Mouse (Mus musculus) forebrain, postnatal 0 days (tissue): ENCODE measurements around the gene Rpl12. TPM values are rescaled to one million over a fixed set of nuclear protein-coding genes. Genes with fewer than 3 reads are reported as not detected.

Source experiments
- ATAC-seq: fragments of 200-750 bp; cut with Nextera tagmentation; 2 replicates; pipeline ENCODE4 v1.8.0; 2017; ENCODE audit warnings: mild to moderate bottlenecking, moderate library complexity
- DNase-seq: peaks from one replicate; pipeline ENCODE4 v3.0.0-alpha.2; 2015
- H3K27ac ChIP-seq: fragments of 300-500 bp; sonication (generic); 2 replicates; pipeline ENCODE4 v1.5.1; 2014; ENCODE audit warnings: low read depth, mild to moderate bottlenecking, antibody characterized with exemption, low read length, moderate library complexity, mixed read lengths
- H3K27me3 ChIP-seq: fragments of 300-500 bp; sonication (generic); 2 replicates; pipeline ENCODE4 v1.6.1; 2014; ENCODE audit warnings: mild to moderate bottlenecking, low read length, mixed read lengths; ENCODE audit not compliant: insufficient read depth
- H3K36me3 ChIP-seq: fragments of 300-500 bp; sonication (generic); 2 replicates; pipeline ENCODE4 v1.6.1; 2014; ENCODE audit warnings: mild to moderate bottlenecking, moderate library complexity; ENCODE audit not compliant: insufficient read depth
- H3K4me1 ChIP-seq: fragments of 300-500 bp; sonication (generic); 2 replicates; pipeline ENCODE4 v1.6.1; 2014; ENCODE audit warnings: antibody characterized with exemption; ENCODE audit not compliant: insufficient read depth
- H3K4me2 ChIP-seq: fragments of 300-500 bp; sonication (generic); 2 replicates; pipeline ENCODE4 v1.6.1; 2014; ENCODE audit warnings: low read depth, mild to moderate bottlenecking, moderate library complexity
- H3K4me3 ChIP-seq: fragments of 300-500 bp; sonication (generic); 2 replicates; pipeline ENCODE4 v1.5.1; 2014; ENCODE audit warnings: low read depth, low read length, mixed read lengths
- H3K9ac ChIP-seq: fragments of 300-500 bp; sonication (generic); 2 replicates; pipeline ENCODE4 v1.6.1; 2014; ENCODE audit warnings: mild to moderate bottlenecking
- H3K9me3 ChIP-seq: fragments of 300-500 bp; sonication (generic); 2 replicates; pipeline ENCODE4 v1.6.1; 2016; ENCODE audit warnings: low read length
- CTCF ChIP-seq: sonication (generic); IDR thresholded peaks from 2 replicates; pipeline ENCODE4 v1.5.1; 2016; ENCODE audit warnings: antibody characterized with exemption, control low read depth, low read depth
- WGBS: fragments of 180-500 bp; shearing (Covaris S2); extraction: QIAGEN DNeasy Blood & Tissue Kit; methylation state at CpG from one replicate; pipeline ENCODE4 v1.1.7; 2014; 5-methylcytosine and 5-hydroxymethylcytosine counted together
- polyA plus RNA-seq: library from polyadenylated mRNA; unstranded; fragments of >200 nt; fragmentation: Nextera tagmentation; extraction: Ambion mirVana; gene quantifications from 2 replicates; pipeline ENCODE4 v1.2.1, GENCODE M21; 2015
- total RNA-seq: library from RNA; depleted of rRNA; stranded (reverse); fragments of >200 nt; gene quantifications from 2 replicates; pipeline ENCODE4 v1.2.3, GENCODE M21; 2014

The Rpl12 gene
- total and polyA plus RNA-seq, 2 experiments from 2014 or later: 102 to 266 TPM

DNA sequence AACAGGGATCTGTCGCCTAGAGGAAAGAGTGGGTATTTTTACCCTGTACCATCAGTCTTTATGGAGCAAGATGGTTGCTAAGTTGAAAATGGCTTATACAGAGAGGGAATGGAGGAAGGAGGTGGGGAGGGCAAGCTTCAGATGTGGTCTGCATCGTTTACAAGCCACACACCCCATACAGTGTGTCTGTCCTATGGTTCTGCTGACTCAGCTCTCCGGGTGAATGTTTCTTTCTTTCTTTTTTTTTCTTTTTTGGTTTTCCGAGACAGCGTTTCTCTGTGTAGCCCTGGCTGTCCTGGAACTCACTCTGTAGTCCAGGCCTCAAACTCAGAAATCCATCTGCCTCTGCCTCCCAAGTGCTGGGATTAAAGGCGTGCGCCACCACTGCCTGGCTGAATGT lies 40.1 kb upstream of the Rpl12 start:
- Histone ChIP-seq H3K9me3 (no peaks in the 10 kb centered on the region), H3K36me3 (peaks cover 78% of the 10 kb centered on the region), H3K9ac (no peak overlapping the region), H3K27ac (no peak overlapping the region), H3K4me3 (no peak overlapping the region), H3K4me1 (no peaks in the 10 kb centered on the region), H3K4me2 (no peak overlapping the region), H3K27me3 (no peaks in the 10 kb centered on the region)
- ATAC-seq: no peak
- no peak for TF ChIP-seq CTCF
- 80% methylated on average over 7 of the region's 7 CpGs for WGBS
- no peak for DNase-seq

DNA sequence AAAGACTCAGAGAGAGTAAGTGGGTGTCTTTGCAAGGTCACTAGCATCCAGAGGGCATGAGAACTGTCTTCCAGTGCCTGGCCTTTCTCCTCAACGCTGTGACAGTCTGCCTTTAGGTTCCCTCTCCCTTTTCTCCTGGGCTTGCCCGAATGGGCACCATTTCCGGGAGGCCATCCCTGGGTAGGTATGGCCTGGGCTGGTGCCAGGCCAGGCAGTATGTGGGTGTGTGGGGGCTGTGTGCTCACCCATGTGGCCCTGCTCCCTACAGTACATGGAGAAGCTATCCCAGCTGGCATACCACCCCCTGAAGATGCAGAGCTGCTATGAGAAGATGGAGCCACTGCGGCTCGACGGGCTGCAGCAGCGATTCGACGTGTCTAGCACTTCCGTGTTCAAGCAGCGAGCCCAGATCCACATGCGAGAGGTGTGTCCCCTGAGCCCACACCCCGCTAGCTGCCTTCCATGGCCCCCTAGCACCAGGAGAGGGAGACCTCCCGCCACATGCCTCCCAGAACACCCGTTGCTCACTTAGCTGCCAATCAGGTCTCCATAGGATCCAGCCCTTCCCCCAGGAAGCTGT lies 39.5 kb upstream of the Rpl12 start:
- peaks cover 80% of the 10 kb centered on the region for H3K36me3 ChIP-seq
- TF ChIP-seq CTCF: no peak

DNA sequence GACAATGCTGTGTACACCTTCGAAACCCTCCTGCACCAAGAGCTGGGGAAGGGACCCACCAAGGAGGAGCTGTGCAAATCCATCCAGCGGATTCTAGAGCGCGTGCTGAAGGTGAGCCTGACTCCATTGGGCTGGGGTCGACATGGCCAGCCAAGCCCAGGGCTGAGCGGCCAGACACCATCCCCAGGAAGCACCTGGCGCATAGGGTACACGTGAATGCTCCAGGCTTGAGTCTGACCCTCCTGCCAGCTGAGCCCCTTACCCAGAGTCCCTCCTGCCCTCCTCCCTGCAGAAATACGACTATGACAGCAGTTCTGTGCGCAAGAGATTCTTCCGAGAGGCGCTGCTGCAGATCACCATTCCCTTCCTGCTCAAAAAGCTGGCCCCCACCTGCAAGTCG lies 38.8 kb upstream of the Rpl12 start:
- H3K27me3 ChIP-seq: no peaks in the 10 kb centered on the region
- no peak overlapping the region for H3K27ac ChIP-seq
- WGBS: 87% methylated on average over 13 of the region's 13 CpGs
- no peak overlapping the region for H3K4me3 ChIP-seq
- H3K4me2 ChIP-seq: no peak overlapping the region
- no peaks in the 10 kb centered on the region for H3K4me1 ChIP-seq
- no peak for DNase-seq
- TF ChIP-seq CTCF: no peak
- no peak for ATAC-seq
- H3K36me3 ChIP-seq: peaks cover 80% of the 10 kb centered on the region
- H3K9ac ChIP-seq: no peak overlapping the region
- H3K9me3 ChIP-seq: no peaks in the 10 kb centered on the region

More for the DNA sequence above, 39.5 kb upstream of the Rpl12 start:
- DNase-seq (no peak), ATAC-seq (no peak)
- no peak overlapping the region for H3K4me2 ChIP-seq
- no peaks in the 10 kb centered on the region for H3K27me3 ChIP-seq
- no peak overlapping the region for H3K9ac ChIP-seq
- 86% methylated on average over 15 of the region's 15 CpGs for WGBS
- no peaks in the 10 kb centered on the region for H3K4me1 ChIP-seq
- H3K27ac ChIP-seq: no peak overlapping the region
- no peak overlapping the region for H3K4me3 ChIP-seq
- H3K9me3 ChIP-seq: no peaks in the 10 kb centered on the region

DNA sequence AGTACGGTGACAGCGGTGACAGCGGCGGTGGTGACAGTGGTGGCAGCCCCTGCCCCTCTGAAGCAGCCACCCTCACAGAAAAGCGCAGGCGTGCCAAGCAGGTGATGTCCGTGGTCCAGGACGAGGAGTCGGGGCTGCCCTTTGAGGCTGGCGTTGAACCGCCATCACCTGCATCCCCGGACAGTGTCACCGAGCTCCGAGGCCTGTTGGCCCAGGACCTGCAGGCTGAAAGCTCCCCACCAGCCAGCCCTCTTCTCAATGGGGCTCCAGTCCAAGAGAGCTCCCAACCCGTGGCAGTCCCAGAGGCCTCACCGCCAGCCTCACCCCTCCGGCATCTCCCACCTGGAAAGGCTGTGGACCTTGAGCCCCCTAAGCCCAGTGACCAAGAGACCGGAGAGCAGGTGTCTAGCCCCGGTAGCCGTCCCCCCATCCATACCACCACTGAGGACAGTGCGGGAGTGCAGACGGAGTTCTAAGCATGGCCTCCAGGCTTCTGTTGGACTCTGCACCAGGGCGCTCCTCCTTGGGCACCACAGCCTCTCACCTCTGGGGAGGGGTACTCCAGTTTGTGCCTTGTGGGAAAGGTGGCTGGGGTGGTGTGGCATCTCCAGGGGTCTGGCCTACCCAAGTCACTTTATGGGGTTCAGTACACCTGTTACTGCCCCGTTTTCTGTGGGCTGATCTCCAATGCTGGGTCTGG lies 37.7 kb upstream of the Rpl12 start:
- no peak overlapping the region for H3K9ac ChIP-seq
- no peak overlapping the region for H3K27ac ChIP-seq
- ATAC-seq (no peak), DNase-seq (no peak)
- H3K4me3 ChIP-seq: no peak overlapping the region
- peaks cover 76% of the 10 kb centered on the region for H3K36me3 ChIP-seq
- WGBS: 89% methylated on average over 24 of the region's 24 CpGs
- no peaks in the 10 kb centered on the region for H3K27me3 ChIP-seq
- no peaks in the 10 kb centered on the region for H3K9me3 ChIP-seq
- no peaks in the 10 kb centered on the region for H3K4me1 ChIP-seq
- no peak overlapping the region for H3K4me2 ChIP-seq
- no peak for TF ChIP-seq CTCF

DNA sequence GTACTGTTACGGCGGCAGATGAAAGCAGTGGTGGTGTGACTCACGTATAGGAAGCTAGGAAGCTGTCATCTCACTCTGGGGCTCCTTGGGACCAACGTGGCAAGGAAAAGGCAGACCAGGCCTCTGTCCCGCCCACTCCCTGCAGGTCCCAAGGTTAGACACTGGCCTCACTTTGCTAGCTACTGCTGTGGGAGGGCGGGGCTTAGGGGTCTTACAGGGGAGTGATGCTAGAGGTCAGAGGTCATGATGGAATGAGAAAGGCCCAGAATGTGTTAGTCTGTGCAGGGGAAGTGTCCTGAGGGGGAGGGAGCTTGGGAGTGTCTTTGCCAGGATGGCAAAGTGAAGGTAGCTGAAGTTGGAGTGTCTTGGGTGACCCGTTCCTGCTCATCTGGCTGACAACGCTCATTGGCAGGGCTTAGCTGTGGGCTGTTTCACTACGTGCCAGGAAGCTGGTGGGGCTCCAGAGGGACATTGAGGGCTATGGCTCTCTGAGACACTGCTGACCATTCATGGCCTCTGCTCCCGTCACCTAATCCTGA lies 37.0 kb upstream of the Rpl12 start:
- no peak for DNase-seq
- no peak for TF ChIP-seq CTCF
- Histone ChIP-seq H3K36me3 (peaks cover 76% of the 10 kb centered on the region), H3K27ac (no peak overlapping the region), H3K4me3 (no peak overlapping the region), H3K9ac (no peak overlapping the region), H3K4me1 (no peaks in the 10 kb centered on the region), H3K9me3 (no peaks in the 10 kb centered on the region), H3K4me2 (no peak overlapping the region), H3K27me3 (no peaks in the 10 kb centered on the region)
- 68% methylated on average over 10 of the region's 10 CpGs for WGBS
- ATAC-seq: no peak

DNA sequence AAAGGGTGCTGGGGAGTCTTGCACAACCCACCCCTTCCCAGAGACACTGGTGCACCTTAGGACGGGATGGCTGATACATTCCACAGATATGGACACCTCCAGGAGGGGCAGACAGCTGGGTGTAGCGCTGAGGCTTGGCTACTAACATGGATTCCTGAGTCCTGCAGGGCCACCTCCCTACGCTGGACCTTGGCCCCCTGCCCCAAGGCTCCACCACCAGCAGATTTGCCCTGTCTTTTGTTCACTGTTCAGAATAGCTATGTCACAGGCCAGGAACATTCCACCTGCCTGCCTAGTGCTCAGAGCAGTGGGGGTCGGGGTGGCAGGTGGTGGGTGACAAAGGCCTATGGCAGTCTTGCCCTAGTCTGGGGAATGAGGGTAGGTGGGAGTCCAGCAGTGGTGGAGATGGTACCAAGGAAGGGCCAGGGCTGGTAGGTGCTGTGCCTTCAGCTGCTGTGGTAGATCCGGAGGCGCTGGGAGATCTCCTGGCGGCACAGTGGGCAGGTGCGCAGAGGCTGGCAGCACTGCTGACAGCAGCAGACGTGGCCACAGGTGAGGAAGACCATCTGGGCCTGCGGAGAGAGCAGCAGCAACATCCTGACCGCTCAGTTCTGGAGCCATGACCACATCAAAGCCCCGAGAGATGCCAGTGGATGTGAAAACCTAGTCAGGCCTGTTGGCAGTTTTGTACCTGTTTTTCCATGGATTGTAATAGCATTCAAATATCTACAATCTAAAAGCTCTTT lies 34.9 kb upstream of the Rpl12 start:
- TF ChIP-seq CTCF: no peak
- no peaks in the 10 kb centered on the region for H3K4me1 ChIP-seq
- H3K4me2 ChIP-seq: no peak overlapping the region
- no peak for DNase-seq
- H3K9me3 ChIP-seq: no peaks in the 10 kb centered on the region
- H3K4me3 ChIP-seq: no peak overlapping the region
- no peak overlapping the region for H3K9ac ChIP-seq
- no peaks in the 10 kb centered on the region for H3K27me3 ChIP-seq
- H3K36me3 ChIP-seq: peaks cover 61% of the 10 kb centered on the region
- WGBS: 86% methylated on average over 12 of the region's 12 CpGs
- ATAC-seq: no peak
- H3K27ac ChIP-seq: no peak overlapping the region

DNA sequence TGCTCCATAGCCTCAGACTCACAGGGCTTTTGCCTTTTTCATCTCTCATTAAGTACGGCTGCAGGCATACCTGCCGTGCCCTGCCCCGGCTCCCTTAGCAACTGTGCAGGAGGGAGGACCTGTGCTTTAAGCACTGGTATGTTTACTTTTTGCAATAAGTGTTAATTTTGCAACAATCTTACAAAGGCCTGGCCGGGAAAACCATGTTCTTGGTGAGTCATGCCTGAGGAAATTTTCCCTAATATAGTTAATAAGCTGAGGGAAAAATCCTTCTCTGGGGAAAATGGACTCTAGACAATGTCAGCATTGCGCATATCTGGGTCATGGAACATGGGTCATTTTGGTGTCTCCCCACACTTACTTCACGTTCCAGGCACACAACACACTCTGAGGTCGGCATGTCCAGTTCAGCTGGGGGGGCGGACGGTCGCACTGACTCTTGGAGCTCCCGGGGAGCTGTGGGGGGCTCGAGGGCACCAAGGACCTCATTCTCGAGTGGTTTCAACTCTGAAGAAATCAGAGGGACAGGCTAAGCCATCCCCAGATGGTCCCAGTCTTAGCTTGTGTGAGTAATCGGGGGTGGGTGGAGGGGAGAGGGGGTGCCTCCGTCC lies 33.6 kb upstream of the Rpl12 start:
- ATAC-seq (no peak), DNase-seq (no peak)
- Histone ChIP-seq H3K4me2 (no peak overlapping the region), H3K27ac (no peak overlapping the region), H3K4me1 (no peaks in the 10 kb centered on the region), H3K36me3 (peaks cover 59% of the 10 kb centered on the region), H3K9ac (no peak overlapping the region), H3K9me3 (no peaks in the 10 kb centered on the region), H3K4me3 (no peak overlapping the region), H3K27me3 (no peaks in the 10 kb centered on the region)
- no peak for TF ChIP-seq CTCF
- WGBS: 76% methylated on average over 15 of the region's 15 CpGs
